ENCODE assay signal across 8 mouse cellular contexts in genomic region chr17:65768486-65768885, GRCm38 (mm10). TPM values are rescaled to one million over a fixed set of nuclear protein-coding genes. Genes with fewer than 3 reads are reported as not detected.
A peak's percentile ranks its signal among the peaks of the same experiment; 100 is the strongest.
DNase-seq lines count a peak whose midpoint lies in the region.

No protein-coding gene starts in this region.

- peak; percentile 34 for DNase-seq in gastrocnemius, adult 18-20 months (ENCODE audit: low spot score)
- DNase-seq in gastrocnemius, postnatal 10 days, result no peak
- peak; percentile 86 for DNase-seq in NIH3T3 (ENCODE audit: low read depth)
- peak; percentile 64 to 74 for DNase-seq in heart, adult 9 months (ENCODE audit: low spot score in 2 of 2)
- DNase-seq in lung, postnatal 14 days, result peak; percentile 23
- peak; percentile 68 for DNase-seq in telencephalon, adult 2 months (ENCODE audit: low read depth, low spot score)
- DNase-seq in ovary, postnatal 10 days (ENCODE audit: low spot score), result no peak
- no peak for DNase-seq in T-cell, adult 2 months (ENCODE audit: low spot score)

RNA-seq across cellular contexts. Expression of gene Rab31, which starts 4.1 kb away (rescaled TPM):
- total RNA-seq in gastrocnemius, adult 18-20 months (2021), result 1 to 10 TPM; 4.6 to 5.1 TPM
- 10 to 100 TPM; 22.0 to 24.1 TPM for total RNA-seq in gastrocnemius, postnatal 10 days (2021)

RNA-seq across cellular contexts. Expression of gene Ppp4r1, which starts 13.9 kb away (rescaled TPM):
- 10 to 100 TPM; 20.7 to 22.6 TPM for total RNA-seq in gastrocnemius, adult 18-20 months (2021)
- total RNA-seq in gastrocnemius, postnatal 10 days (2021), result 10 to 100 TPM; 36.3 to 41.9 TPM

Comparison
In these comparisons a context has a peak if more than half of its experiments do, and no peak if none do; other contexts are left out.
1. DNase-seq: peak in gastrocnemius, adult 18-20 months (single experiment), NIH3T3 (single experiment), heart, adult 9 months (2 of 2), lung, postnatal 14 days (single experiment) and telencephalon, adult 2 months (single experiment); none in gastrocnemius, postnatal 10 days (single experiment), ovary, postnatal 10 days (single experiment) and T-cell, adult 2 months (single experiment).